Mouse (Mus musculus) stomach, embryonic 16.5 days (tissue): ENCODE data around the gene Gas7. TPM values are rescaled to one million over a fixed set of nuclear protein-coding genes. Genes with fewer than 3 reads are reported as not detected.

Source experiments
- ATAC-seq: fragments of 200-750 bp; cut with Nextera tagmentation; 2 replicates; pipeline ENCODE4 v1.8.0; 2017; ENCODE audit warnings: moderate number of reproducible peaks, moderate TSS enrichment; ENCODE audit not compliant: insufficient read depth, low FRiP score
- H3K27ac ChIP-seq: fragments of 300-500 bp; sonication (generic); 2 replicates; pipeline ENCODE4 v1.5.1; 2014; ENCODE audit warnings: low read length
- H3K27me3 ChIP-seq: fragments of 300-500 bp; sonication (generic); 2 replicates; pipeline ENCODE4 v1.6.1; 2014; ENCODE audit warnings: low read length, control low read depth, mixed read lengths; ENCODE audit not compliant: control insufficient read depth, insufficient read depth
- H3K36me3 ChIP-seq: fragments of 300-500 bp; sonication (generic); 2 replicates; pipeline ENCODE4 v1.6.1; 2014; ENCODE audit warnings: low read length; ENCODE audit not compliant: control insufficient read depth, insufficient read depth
- H3K4me1 ChIP-seq: fragments of 300-500 bp; sonication (generic); 2 replicates; pipeline ENCODE4 v1.6.1; 2014; ENCODE audit warnings: low read length, control low read depth, mixed read lengths; ENCODE audit not compliant: control insufficient read depth, insufficient read depth
- H3K4me2 ChIP-seq: fragments of 300-500 bp; sonication (generic); 2 replicates; pipeline ENCODE4 v1.6.1; 2014; ENCODE audit warnings: low read depth, low read length, mixed read lengths
- H3K4me3 ChIP-seq: fragments of 300-500 bp; sonication (generic); replicated peaks from 2 replicates; pipeline ENCODE4 v1.5.1; 2014; ENCODE audit warnings: mild to moderate bottlenecking, low read length
- H3K9ac ChIP-seq: fragments of 300-500 bp; sonication (generic); 2 replicates; pipeline ENCODE4 v1.6.1; 2014; ENCODE audit warnings: low read length
- H3K9me3 ChIP-seq: fragments of 300-500 bp; sonication (generic); replicated peaks from 2 replicates; pipeline ENCODE4 v1.6.1; 2016; ENCODE audit warnings: low read length, control low read depth; ENCODE audit not compliant: control insufficient read depth
- WGBS: fragments of 180-500 bp; shearing (Covaris S2); extraction: QIAGEN DNeasy Blood & Tissue Kit; methylation state at CpG from one replicate; pipeline ENCODE4 v1.1.7; 2014; 5-methylcytosine and 5-hydroxymethylcytosine counted together
- polyA plus RNA-seq: library from polyadenylated mRNA; unstranded; fragments of >200 nt; fragmentation: Nextera tagmentation; extraction: Ambion mirVana; gene quantifications from 2 replicates; pipeline ENCODE4 v1.2.1, GENCODE M21; 2015

Gene Gas7
- polyA plus RNA-seq, 1 experiment from 2014 or later: 15.5 TPM

DNA sequence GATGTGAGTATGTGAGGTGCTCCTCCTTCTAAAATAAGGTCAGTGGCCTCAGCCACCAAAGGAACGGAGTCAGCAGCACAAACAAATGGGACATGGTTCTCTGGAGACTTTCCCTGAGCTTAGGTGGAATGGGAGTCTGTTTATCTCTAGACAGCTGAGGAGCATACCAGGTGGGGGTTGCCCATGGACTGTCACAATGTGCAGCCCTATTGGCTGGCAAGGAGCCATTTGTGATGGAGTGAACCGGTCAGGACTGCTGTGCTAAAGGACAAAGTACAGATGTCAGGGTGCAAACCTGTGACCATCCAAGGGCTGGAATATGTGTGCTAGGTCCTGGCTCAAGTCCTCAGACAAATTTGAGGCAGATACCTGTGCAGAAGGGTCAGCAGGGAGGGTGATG lies 173.3 kb downstream of the Gas7 start:
- Histone ChIP-seq H3K36me3 (no peaks in the 10 kb centered on the region), H3K27me3 (no peaks in the 10 kb centered on the region), H3K4me2 (no peak overlapping the region), H3K9ac (no peak overlapping the region), H3K4me1 (no peaks in the 10 kb centered on the region), H3K27ac (no peak overlapping the region), H3K4me3 (no peak overlapping the region), H3K9me3 (no peaks in the 10 kb centered on the region)
- WGBS: 45% methylated on average over 2 of the region's 2 CpGs
- ATAC-seq: no peak

DNA sequence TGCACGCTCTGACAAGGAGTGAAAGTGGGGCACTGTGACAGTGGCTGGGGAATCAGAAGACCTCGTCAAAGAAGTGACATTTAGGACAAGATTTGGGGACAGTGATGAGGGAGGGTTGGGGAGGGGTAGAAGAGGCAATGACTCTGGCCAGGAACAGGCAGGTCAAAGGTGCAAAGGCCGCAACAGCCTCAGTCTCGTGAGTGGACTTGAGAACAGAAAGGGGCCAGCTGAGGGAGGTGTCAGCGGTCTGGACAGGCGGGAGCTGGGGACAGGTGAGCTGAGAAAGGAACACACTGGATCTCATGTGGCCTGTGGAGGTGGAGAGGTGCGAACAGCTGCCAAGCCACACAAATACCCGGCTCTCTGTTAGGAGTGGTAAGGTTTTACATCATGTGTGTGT lies 177.7 kb downstream of the Gas7 start:
- no peak for ATAC-seq
- no peaks in the 10 kb centered on the region for H3K9me3 ChIP-seq
- 77% methylated on average over 8 of the region's 8 CpGs for WGBS
- 0 out of 2 replicates have a peak, but pooled peaks cover 3% of the 10 kb centered on the region for H3K4me1 ChIP-seq
- H3K4me2 ChIP-seq: no peak overlapping the region
- H3K4me3 ChIP-seq: no peak overlapping the region
- no peaks in the 10 kb centered on the region for H3K27me3 ChIP-seq
- H3K9ac ChIP-seq: no peak overlapping the region
- H3K36me3 ChIP-seq: no peaks in the 10 kb centered on the region
- no peak overlapping the region for H3K27ac ChIP-seq

DNA sequence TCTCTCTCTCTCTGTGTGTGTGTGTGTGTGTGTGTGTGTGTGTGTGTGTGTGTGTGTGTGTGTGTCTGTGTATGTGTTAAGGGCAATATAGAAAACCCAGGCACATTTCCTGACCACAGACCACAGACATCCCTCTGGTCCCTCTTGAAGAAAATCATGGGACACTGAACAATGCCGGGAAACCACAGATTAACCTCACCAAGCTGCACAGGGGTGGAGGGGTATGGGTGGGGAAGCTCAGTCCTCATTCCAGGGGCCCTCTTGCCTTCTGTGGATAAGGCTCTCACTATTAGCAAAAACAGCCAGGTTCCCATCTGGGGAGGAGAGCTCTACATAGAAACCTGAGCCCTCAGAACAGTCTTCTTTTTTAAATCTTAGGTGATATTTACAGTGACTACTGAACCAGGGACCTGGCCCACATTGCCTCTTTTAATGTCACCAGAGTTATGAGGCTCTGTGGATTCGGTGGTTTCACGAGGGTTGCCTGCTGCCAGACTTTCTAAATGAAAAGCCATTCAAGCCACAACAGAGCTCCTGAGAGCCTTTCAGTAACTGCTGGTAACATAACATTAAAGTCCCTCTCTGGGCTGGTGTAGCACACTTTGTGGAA lies 178.5 kb downstream of the Gas7 start:
- ATAC-seq: no peak
- H3K9ac ChIP-seq: no peak overlapping the region
- H3K36me3 ChIP-seq: no peaks in the 10 kb centered on the region
- 56% methylated on average over 3 of the region's 3 CpGs for WGBS
- H3K9me3 ChIP-seq: no peaks in the 10 kb centered on the region
- no peak overlapping the region for H3K27ac ChIP-seq
- H3K27me3 ChIP-seq: no peaks in the 10 kb centered on the region
- no peak overlapping the region for H3K4me3 ChIP-seq
- 0 out of 2 replicates have a peak, but pooled peaks cover 3% of the 10 kb centered on the region for H3K4me1 ChIP-seq
- H3K4me2 ChIP-seq: no peak overlapping the region

DNA sequence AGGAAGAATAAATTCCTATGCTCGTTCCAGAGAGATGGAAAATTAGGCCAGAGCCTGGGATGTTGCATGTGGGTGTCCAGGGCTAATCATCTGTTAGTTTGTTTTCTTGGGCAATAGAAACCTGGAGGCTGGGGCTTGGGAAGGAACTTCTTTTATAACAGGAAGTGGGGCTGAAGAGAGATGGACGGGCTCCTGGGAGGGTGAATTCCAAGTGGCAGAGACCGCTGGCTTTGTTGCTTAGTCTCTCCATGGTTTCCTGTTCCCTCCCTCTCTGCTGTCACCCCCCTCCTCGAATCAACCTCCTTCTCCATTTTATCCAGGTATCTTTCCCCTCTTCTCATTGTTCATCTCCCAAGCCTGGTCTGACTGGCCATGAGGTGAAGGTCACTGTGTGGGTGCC lies 181.0 kb downstream of the Gas7 start:
- Histone ChIP-seq H3K36me3 (no peaks in the 10 kb centered on the region), H3K4me2 (no peak overlapping the region), H3K9me3 (no peaks in the 10 kb centered on the region), H3K27me3 (no peaks in the 10 kb centered on the region), H3K27ac (no peak overlapping the region), H3K4me1 (0 out of 2 replicates have a peak, but pooled peaks cover 3% of the 10 kb centered on the region), H3K4me3 (no peak overlapping the region), H3K9ac (no peak overlapping the region)
- 45% methylated on average over 4 of the region's 4 CpGs for WGBS
- ATAC-seq: no peak

DNA sequence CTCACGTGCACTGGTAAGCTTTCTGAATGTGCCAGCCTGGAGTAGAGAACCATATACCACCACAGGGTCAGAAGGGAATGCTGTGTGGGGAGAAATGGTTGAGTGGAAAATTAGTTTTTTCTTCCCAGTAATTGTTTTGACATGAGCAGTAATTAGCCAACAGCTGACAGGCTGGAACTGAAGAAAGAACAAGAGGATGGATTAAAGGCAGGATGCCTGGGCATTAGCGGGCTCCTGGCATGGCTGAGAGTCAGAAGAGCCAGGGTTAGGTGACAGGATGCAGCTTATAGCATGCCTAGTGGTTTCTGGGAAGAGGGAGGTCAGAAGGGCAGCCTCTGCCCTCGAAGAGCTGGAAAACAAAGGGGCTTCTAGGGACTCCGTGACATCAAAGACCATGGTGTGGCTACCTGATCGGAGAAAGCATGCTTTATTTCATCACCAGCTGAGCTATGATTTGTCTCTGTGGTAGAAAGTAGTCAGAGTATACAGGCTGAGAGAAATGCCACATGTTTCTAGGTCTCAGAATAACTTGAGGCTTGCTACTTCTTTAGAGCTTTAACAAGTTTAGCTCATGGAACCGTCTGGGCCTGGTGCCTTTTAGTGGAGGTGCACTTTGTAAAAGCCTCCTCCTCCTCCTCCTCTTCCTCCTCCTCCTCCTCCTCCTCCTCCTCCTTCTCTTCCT lies 181.8 kb downstream of the Gas7 start:
- WGBS: 56% methylated on average over 6 of the region's 6 CpGs

DNA sequence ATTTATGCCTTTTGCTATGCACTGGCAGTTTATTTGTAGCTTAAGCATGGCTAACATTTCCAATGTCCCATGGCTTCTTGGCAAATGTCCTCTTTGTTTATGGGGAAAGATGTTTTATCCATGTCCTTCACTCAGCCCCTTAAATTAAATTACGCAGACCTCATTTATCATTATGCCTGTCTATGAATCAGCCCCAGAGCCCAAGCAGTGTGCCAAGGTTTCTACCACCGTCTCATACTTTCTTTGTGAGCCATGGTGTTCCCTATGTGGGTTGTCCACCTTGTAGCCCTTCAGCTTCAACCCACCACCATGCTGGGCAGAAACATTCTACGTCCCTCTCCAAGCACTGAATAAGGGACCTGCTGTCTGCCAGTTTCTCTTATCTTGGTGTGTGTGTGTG lies 183.2 kb downstream of the Gas7 start:
- Histone ChIP-seq H3K9me3 (no peaks in the 10 kb centered on the region), H3K4me3 (no peak overlapping the region), H3K27me3 (no peaks in the 10 kb centered on the region), H3K27ac (no peak overlapping the region), H3K9ac (no peak overlapping the region), H3K4me1 (0 out of 2 replicates have a peak, but pooled peaks cover 3% of the 10 kb centered on the region), H3K4me2 (no peak overlapping the region), H3K36me3 (no peaks in the 10 kb centered on the region)
- ATAC-seq: no peak
- WGBS: 65% methylated on average over 3 of the region's 3 CpGs

More for the DNA sequence above, 181.8 kb downstream of the Gas7 start:
- Histone ChIP-seq H3K27ac (no peak overlapping the region), H3K4me2 (no peak overlapping the region), H3K9ac (no peak overlapping the region), H3K4me1 (0 out of 2 replicates have a peak, but pooled peaks cover 3% of the 10 kb centered on the region), H3K9me3 (no peaks in the 10 kb centered on the region), H3K27me3 (no peaks in the 10 kb centered on the region), H3K36me3 (no peaks in the 10 kb centered on the region), H3K4me3 (no peak overlapping the region)
- ATAC-seq: no peak

DNA sequence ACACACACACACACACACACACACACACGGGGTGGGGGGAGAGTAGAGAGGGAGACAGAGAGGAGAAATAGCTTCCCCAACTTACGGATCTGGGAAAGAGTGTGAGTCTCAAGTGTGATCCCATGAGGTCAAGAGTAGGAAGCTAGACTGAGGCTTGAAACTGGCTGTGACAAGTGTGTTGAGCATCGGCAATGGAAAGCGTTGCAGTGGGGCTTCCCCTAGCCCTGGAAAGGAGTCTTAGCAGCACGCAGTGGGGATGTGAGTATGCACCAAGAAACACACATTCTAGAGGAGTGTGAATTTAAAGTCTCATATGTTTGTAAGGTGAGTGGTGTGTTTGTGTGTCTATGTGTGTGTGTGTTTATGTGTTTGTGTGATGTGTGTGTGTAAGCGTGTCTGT lies 185.1 kb downstream of the Gas7 start:
- Histone ChIP-seq H3K27ac (no peak overlapping the region), H3K36me3 (no peaks in the 10 kb centered on the region), H3K27me3 (no peaks in the 10 kb centered on the region), H3K4me2 (no peak overlapping the region), H3K9me3 (no peaks in the 10 kb centered on the region), H3K9ac (no peak overlapping the region), H3K4me1 (0 out of 2 replicates have a peak, but pooled peaks cover 3% of the 10 kb centered on the region), H3K4me3 (no peak overlapping the region)
- 85% methylated on average over 6 of the region's 6 CpGs for WGBS
- ATAC-seq: no peak

DNA sequence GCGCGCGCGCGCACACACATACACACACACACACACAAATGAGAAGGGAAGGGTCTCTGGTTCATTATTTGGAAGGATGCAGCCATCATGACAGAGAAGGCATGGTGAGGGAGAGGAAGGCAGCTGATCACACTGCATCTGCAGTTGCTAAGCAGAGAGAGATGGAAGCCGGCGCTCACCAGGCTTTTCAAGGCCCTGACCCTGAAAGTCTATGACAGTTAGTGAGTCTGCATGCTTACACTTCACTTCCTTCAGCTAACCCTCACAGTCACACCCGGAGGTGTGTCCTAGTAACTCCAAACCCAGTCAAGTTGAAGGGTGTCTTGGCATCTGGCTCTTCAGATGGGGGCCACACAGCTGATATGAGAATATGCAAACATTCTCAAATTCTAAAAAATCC lies 187.2 kb downstream of the Gas7 start:
- Histone ChIP-seq H3K4me3 (no peak overlapping the region), H3K4me1 (no peaks in the 10 kb centered on the region), H3K27me3 (no peaks in the 10 kb centered on the region), H3K9ac (no peak overlapping the region), H3K27ac (no peak overlapping the region), H3K4me2 (no peak overlapping the region), H3K36me3 (no peaks in the 10 kb centered on the region), H3K9me3 (no peaks in the 10 kb centered on the region)
- ATAC-seq: no peak
- 93% methylated on average over 8 of the region's 8 CpGs for WGBS

DNA sequence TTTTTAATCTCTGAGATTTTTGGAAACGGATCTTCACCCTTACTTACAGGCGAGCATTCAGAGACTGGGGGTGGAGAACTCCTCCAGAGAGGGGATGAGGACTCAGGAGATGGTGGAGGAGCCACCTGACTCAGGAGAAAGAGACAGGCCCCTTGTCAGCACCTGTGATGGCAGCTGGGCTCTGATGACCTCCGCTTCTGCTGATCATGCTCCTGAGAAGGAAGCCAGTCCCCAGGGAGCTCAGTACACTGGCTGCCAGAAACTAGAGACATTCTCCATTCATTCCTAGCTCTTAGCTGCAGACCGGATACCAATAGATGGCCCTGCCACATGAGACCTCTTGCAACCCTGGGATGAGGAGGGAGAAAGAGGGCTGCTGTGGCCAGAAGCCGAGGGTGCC lies 187.6 kb downstream of the Gas7 start:
- no peak for ATAC-seq
- Histone ChIP-seq H3K9ac (no peak overlapping the region), H3K4me3 (no peak overlapping the region), H3K36me3 (no peaks in the 10 kb centered on the region), H3K4me2 (no peak overlapping the region), H3K4me1 (no peaks in the 10 kb centered on the region), H3K9me3 (no peaks in the 10 kb centered on the region), H3K27ac (no peak overlapping the region), H3K27me3 (no peaks in the 10 kb centered on the region)
- 78% methylated on average over 5 of the region's 5 CpGs for WGBS
